Mouse (Mus musculus) left cerebral cortex, postnatal 14 days (tissue): ENCODE data around the gene Tmc6. TPM values are rescaled to one million over a fixed set of nuclear protein-coding genes. Genes with fewer than 3 reads are reported as not detected.
"Not testable (repeated sequence)": the region's sequence is repeated elsewhere in the genome, so short reads cannot be mapped to it uniquely, and the experiment has no call there.

Experiments
- DNase-seq, 2 experiments: peaks; one replicate each; pipeline ENCODE4 v3.0.0; 2021 to 2022; ENCODE audit warnings: low spot score in 2 of 2, mixed read lengths in 1 of 2
- intact Hi-C: fragments of 180-260 bp; cut with DNase I; formaldehyde crosslinking; loops from one replicate; pipeline ENCODE4 v1.15.1; 2025
- total RNA-seq, 2 experiments: library from RNA; stranded (reverse); gene quantifications; 2 replicates each; pipeline ENCODE4 v1.2.3; 2021

Tmc6 gene
- total RNA-seq, 2 experiments from 2014 or later = 4.0 to 5.4 TPM

GRCm38 (mm10) chr11:117815850-117816249 is 33.9 kb upstream of the Tmc6 start:
- DNase-seq, intact Hi-C loops: not testable (repeated sequence)

- no peak for DNase-seq
Observed at GRCm38 (mm10) chr11:117814704-117815366, 32.8 kb upstream of the Tmc6 start.

GRCm38 (mm10) chr11:117813867-117814266 is 31.9 kb upstream of the Tmc6 start:
- DNase-seq = no peak
- intact Hi-C loops = no loop called here

More at GRCm38 (mm10) chr11:117814704-117815366, 32.8 kb upstream of the Tmc6 start:
- intact Hi-C loops = no loop called here

- intact Hi-C loops = no loop called here
- DNase-seq = peak; percentile 62 to 78
Observed at GRCm38 (mm10) chr11:117810401-117811046, 28.5 kb upstream of the Tmc6 start.

GRCm38 (mm10) chr11:117809407-117810311 is 27.7 kb upstream of the Tmc6 start, which contains the start of the genes Gm20708 and Syngr2:
Gene Gm20708 (plus strand): TSS chr11:117809668.
Gene Syngr2 (plus strand): TSS chr11:117809668.
- DNase-seq = peak in 1 of 2 experiments; percentile 49
- intact Hi-C loops = no loop called here

GRCm38 (mm10) chr11:117806781-117807180 is 24.8 kb upstream of the Tmc6 start:
- no peak for DNase-seq
- intact Hi-C loops = no loop called here

- no peak for DNase-seq
- intact Hi-C loops = no loop called here
Observed at GRCm38 (mm10) chr11:117803166-117803688, 21.2 kb upstream of the Tmc6 start.

GRCm38 (mm10) chr11:117801650-117802049 is 19.7 kb upstream of the Tmc6 start:
- intact Hi-C loops = no loop called here
- DNase-seq = no peak

- DNase-seq = no peak
- intact Hi-C loops = no loop called here
Observed at GRCm38 (mm10) chr11:117800038-117800437, 18.0 kb upstream of the Tmc6 start.

- intact Hi-C loops = no loop called here
- no peak for DNase-seq
Observed at GRCm38 (mm10) chr11:117799174-117799573, 17.2 kb upstream of the Tmc6 start.

- intact Hi-C loops = no loop called here
- DNase-seq = no peak
Observed at GRCm38 (mm10) chr11:117798160-117798541, 16.2 kb upstream of the Tmc6 start.

- intact Hi-C loops = no loop called here
- no peak for DNase-seq
Observed at GRCm38 (mm10) chr11:117797511-117798159, 15.6 kb upstream of the Tmc6 start, which contains the start of gene 6030468B19Rik. Gene 6030468B19Rik (plus strand): TSS chr11:117797660.

- no peak for DNase-seq
- intact Hi-C loops = no loop called here
Observed at GRCm38 (mm10) chr11:117796954-117797353, 15.0 kb upstream of the Tmc6 start.

GRCm38 (mm10) chr11:117794035-117794551 is 12.1 kb upstream of the Tmc6 start:
- intact Hi-C loops = no loop called here

GRCm38 (mm10) chr11:117792281-117792888 is 10.4 kb upstream of the Tmc6 start:
- intact Hi-C loops = no loop called here

More at GRCm38 (mm10) chr11:117794035-117794551, 12.1 kb upstream of the Tmc6 start:
- DNase-seq = no peak

GRCm38 (mm10) chr11:117791441-117791761 is 9.4 kb upstream of the Tmc6 start:
- intact Hi-C loops = loop anchor here (2.0 kb wide), 1 partner anchor 33 kb away; the partner anchor contains the start of gene Afmid
- DNase-seq = no peak

More at GRCm38 (mm10) chr11:117792281-117792888, 10.4 kb upstream of the Tmc6 start:
- no peak for DNase-seq

GRCm38 (mm10) chr11:117790703-117791440 is 8.9 kb upstream of the Tmc6 start:
- intact Hi-C loops = loop anchor here (2.0 kb wide), 1 partner anchor 34 kb away; the partner anchor contains the start of gene Afmid

GRCm38 (mm10) chr11:117790286-117790685 is 8.3 kb upstream of the Tmc6 start:
- peak; percentile 64 to 77 for DNase-seq
- intact Hi-C loops = loop anchor here (2.0 kb wide), 1 partner anchor 35 kb away; the partner anchor contains the start of gene Afmid

More at GRCm38 (mm10) chr11:117790703-117791440, 8.9 kb upstream of the Tmc6 start:
- no peak for DNase-seq
